ENCODE assay signal across 10 mouse cellular contexts in genomic region chr7:16456289-16456688, GRCm38 (mm10). TPM values are rescaled to one million over a fixed set of nuclear protein-coding genes. Genes with fewer than 3 reads are reported as not detected.
"Had no signal": no experiment of that assay in that cellular context is flagged by ENCODE, and none has a peak within 500 bp of the region (broad histone marks: within the 10 kb centered on the region; RNA-seq: fewer than 3 reads in every experiment).

No protein-coding gene starts in this region.

- DNase-seq: lung, adult 2 months; lung, postnatal 14 days; lung, postnatal 36 days; right cerebral cortex, postnatal 14 days; thymus, adult 2 months; thymus, postnatal 25 days; thymus, postnatal 4 days had no signal

RNA-seq across cellular contexts. Expression of gene Npas1, which starts 21.2 kb away (rescaled TPM):
- total RNA-seq: megakaryocyte progenitor cell, adult 5-6 weeks; monocyte, adult 5-6 weeks; neutrophil, adult 5-6 weeks had no signal
